Mouse (Mus musculus): ENCODE measurements around the gene Pced1a. TPM values are rescaled to one million over a fixed set of nuclear protein-coding genes. Genes with fewer than 3 reads are reported as not detected.

Gene Pced1a
- polyA plus RNA-seq, 1 experiment from 2014 or later: 13.4 TPM

DNA sequence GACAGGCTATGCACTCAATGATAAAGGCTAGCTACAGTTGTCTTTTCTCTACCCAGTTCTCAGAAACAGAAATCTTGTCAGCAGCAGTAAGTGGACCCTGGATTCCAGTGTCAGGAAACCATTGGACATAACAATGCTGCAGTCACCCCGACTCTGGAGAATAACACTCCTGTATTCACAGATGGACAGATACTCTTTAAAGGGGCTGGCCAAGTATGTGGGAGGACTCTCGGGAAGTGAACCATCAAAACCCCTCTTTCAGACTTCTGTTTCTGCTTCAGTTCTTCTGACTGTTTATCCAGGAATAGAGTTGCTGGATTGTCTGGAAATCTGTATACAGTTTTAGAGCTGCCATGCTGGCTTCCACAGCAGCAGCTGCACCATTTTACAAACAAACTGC, 5.3 kb upstream of the Pced1a start:
- WGBS: 71% methylated on average over 2 of the region's 2 CpGs

DNA sequence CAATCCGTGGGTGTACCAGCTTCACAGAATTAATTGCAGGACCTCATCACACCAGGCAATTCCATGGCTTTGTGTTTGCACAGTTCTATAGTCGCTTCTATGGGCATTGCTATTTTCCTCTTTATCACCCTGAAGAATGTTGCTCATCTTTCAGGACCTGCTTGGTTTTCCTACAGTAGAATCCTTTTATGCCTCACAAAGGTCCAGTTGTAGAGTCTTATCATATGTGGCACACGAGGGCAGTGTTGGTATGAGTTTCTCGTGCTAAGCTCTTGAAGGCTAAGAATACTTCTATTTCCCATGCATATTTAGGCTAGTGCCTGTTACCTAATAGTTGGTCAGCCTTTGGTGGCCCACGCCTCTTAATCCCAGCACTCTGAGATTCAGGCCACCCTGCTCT, 611 bp upstream of the Pced1a start:
- Histone ChIP-seq H3K4me2 (peak overlapping the region; percentile 77), H3K4me3 (peak overlapping the region; percentile 60), H3K4me1 (peaks cover 41% of the 10 kb centered on the region), H3K27ac (peak overlapping the region; percentile 95; the same call in 1 of the 2 replicates), H3K9me3 (no peaks in the 10 kb centered on the region), H3K9ac (peak overlapping the region; percentile 79), H3K36me3 (replicated peaks) (no peaks in the 10 kb centered on the region), H3K27me3 (replicated peaks) (no peaks in the 10 kb centered on the region)
- no peak for ATAC-seq (replicated peaks)
- 40% methylated on average over 5 of the region's 5 CpGs for WGBS

More for the DNA sequence above, 5.3 kb upstream of the Pced1a start:
- Histone ChIP-seq H3K27ac (no peak overlapping the region), H3K4me2 (no peak overlapping the region), H3K36me3 (replicated peaks) (no peaks in the 10 kb centered on the region), H3K9ac (no peak overlapping the region), H3K4me3 (no peak overlapping the region), H3K9me3 (no peaks in the 10 kb centered on the region), H3K27me3 (replicated peaks) (no peaks in the 10 kb centered on the region), H3K4me1 (peaks cover 14% of the 10 kb centered on the region)
- no peak for ATAC-seq (replicated peaks)

DNA sequence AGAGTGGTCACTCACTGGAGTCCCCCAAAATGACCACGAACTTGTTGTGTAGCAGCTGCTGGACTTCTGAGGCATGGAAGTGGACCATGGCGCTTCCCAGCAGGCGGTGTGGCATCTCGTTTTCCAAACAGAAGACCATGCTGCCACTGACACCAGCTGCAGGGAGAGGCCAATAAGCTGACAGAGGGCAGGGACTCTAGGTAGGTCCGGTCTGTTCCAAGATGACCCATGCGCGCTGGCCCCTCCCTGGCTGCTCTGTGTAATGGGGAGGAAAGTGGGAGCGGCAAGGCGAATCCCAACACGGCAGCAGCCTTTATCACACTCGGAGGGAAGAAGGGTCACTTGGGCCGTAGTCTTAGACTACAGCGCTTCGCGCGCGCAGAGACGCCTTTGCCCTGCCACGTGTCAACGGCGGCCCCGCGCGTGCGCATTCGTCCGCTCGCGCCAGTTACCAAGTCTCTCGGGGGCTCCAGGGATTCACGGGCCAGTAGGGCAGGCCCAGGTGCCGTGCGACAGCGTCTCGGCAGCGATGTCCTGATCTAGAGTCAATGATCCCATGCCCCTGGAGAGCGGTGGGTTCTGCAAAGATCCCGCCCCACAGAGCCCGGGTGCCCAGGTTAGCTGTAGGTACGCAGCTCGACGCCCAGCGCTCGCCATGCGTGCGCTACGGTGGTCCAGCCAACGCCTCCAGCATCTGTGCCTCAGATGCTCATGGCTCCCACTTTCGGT, 940 bp downstream of the Pced1a start:
- peak; percentile 84 for ATAC-seq (replicated peaks)
- Histone ChIP-seq H3K4me3 (peak overlapping the region; percentile 60), H3K4me1 (peaks cover 41% of the 10 kb centered on the region)

DNA sequence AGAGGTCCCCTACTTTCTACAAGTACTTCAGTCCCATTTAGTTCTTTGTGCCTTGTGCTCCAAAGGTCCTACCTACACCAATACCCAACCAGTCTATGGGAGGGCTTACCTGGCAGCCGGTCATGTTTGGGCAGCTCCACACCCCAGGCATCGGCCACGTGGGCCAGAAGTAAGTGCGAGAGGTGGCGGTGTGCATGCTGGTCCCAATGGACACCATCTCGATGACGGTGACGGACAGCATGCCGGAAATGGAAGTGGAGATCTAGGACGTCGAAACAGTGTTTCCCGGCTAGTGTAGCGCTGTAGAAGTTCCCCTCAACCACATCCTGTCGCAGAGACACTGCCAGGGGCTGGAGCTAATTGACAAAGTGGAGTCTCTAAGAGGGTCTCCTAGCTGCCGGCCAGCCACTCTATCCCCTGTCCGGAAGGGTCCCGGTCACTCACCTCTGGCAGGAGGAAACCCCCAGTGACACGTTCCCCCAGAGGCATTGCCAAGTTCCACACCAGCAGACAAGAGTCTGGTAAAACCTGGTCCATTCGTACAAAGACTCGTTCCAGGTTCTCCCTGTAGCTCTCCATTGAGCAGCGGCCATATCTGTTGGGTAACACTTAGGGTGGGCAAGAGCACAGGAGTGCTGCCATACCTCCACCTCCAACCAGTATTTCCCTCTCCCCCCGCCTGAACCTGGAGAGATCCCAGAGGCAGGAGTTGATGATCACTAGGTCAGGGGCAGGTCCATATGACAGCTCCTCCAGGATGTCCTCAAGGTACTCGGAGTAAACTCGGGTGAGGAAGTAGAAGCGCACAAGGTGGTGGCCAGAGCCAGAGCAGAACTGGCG, 2.5 kb downstream of the Pced1a start:
- Histone ChIP-seq H3K9me3 (no peaks in the 10 kb centered on the region), H3K27me3 (replicated peaks) (no peaks in the 10 kb centered on the region), H3K27ac (no peak overlapping the region), H3K4me2 (no peak overlapping the region), H3K36me3 (replicated peaks) (no peaks in the 10 kb centered on the region), H3K9ac (no peak overlapping the region), H3K4me3 (no peak overlapping the region), H3K4me1 (peaks cover 41% of the 10 kb centered on the region)
- ATAC-seq (replicated peaks): no peak
- 97% methylated on average over 26 of the region's 26 CpGs for WGBS

More for the DNA sequence above, 940 bp downstream of the Pced1a start:
- 14% methylated on average over 49 of the region's 49 CpGs for WGBS
- H3K9ac ChIP-seq: peak overlapping the region; percentile 79
- no peaks in the 10 kb centered on the region for H3K27me3 ChIP-seq (replicated peaks)
- H3K36me3 ChIP-seq (replicated peaks): no peaks in the 10 kb centered on the region
- peak overlapping the region; percentile 77 for H3K4me2 ChIP-seq
- H3K9me3 ChIP-seq: no peaks in the 10 kb centered on the region
- peak overlapping the region; percentile 95 for H3K27ac ChIP-seq

DNA sequence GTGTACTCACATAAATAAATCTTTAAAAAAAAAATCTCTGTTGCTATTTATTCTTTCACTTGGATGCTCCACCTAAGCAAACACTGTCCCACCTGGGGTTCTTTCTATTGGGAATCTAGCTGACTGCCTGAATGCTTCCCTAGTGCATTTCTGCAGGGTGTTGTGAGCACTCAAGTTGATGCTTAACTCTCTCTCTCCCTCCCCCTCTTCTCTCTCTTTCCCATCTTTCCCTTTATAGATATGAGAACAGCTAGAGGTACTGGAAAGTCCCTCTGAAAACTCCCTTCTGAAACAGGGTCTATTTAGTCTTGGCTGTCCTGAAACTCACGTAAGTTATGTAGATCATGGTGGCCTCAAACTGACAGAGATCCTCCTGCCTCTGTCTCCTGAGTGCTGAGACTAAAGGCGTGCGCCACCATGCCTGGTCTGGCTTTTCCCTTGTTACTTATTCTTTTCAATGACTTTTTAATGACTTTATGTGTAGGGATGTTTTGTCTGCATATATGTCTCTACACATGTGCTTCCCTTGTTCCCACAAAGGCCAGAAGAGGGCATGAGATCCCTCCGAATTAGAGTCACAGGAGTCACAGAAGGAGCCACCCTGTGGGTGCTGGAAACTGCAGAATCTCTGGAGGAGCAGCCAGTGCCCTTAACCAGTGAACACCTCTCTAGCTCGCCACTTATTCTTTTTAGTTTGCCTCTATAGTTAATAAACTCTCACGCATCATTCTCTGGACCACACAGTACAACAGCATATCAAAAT, 10.2 kb downstream of the Pced1a start:
- no peaks in the 10 kb centered on the region for H3K36me3 ChIP-seq (replicated peaks)
- no peaks in the 10 kb centered on the region for H3K27me3 ChIP-seq (replicated peaks)
- no peak for ATAC-seq (replicated peaks)
- no peak overlapping the region for H3K27ac ChIP-seq
- no peaks in the 10 kb centered on the region for H3K9me3 ChIP-seq
- H3K4me2 ChIP-seq: no peak overlapping the region
- no peak overlapping the region for H3K9ac ChIP-seq
- 72% methylated on average over 6 of the region's 6 CpGs for WGBS
- no peaks in the 10 kb centered on the region for H3K4me1 ChIP-seq
- H3K4me3 ChIP-seq: no peak overlapping the region

DNA sequence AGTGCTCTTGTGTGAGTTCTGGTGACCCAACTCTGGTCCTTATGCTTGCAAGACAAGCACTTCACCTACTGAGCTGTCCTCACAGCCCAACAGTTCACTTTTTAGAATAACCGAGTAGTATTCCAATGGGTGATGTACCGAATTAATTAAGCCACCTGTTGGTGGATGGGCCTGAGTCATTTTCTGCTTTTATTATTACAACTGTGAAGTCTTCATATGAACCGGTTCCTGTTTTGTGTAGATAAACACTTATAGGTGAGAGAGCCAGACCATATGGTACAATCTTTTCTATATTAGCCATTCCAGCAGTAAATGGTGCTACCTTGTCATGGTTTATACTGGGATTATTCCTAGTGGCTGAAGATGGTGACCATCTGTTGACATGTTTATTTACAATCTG, 11.7 kb downstream of the Pced1a start:
- no peak for ATAC-seq (replicated peaks)
- H3K4me3 ChIP-seq: no peak overlapping the region
- H3K4me1 ChIP-seq: no peaks in the 10 kb centered on the region
- WGBS: 77% methylated on average over 3 of the region's 3 CpGs
- H3K4me2 ChIP-seq: no peak overlapping the region
- no peak overlapping the region for H3K9ac ChIP-seq
- H3K36me3 ChIP-seq (replicated peaks): no peaks in the 10 kb centered on the region
- H3K9me3 ChIP-seq: no peaks in the 10 kb centered on the region
- no peaks in the 10 kb centered on the region for H3K27me3 ChIP-seq (replicated peaks)
- H3K27ac ChIP-seq: no peak overlapping the region

DNA sequence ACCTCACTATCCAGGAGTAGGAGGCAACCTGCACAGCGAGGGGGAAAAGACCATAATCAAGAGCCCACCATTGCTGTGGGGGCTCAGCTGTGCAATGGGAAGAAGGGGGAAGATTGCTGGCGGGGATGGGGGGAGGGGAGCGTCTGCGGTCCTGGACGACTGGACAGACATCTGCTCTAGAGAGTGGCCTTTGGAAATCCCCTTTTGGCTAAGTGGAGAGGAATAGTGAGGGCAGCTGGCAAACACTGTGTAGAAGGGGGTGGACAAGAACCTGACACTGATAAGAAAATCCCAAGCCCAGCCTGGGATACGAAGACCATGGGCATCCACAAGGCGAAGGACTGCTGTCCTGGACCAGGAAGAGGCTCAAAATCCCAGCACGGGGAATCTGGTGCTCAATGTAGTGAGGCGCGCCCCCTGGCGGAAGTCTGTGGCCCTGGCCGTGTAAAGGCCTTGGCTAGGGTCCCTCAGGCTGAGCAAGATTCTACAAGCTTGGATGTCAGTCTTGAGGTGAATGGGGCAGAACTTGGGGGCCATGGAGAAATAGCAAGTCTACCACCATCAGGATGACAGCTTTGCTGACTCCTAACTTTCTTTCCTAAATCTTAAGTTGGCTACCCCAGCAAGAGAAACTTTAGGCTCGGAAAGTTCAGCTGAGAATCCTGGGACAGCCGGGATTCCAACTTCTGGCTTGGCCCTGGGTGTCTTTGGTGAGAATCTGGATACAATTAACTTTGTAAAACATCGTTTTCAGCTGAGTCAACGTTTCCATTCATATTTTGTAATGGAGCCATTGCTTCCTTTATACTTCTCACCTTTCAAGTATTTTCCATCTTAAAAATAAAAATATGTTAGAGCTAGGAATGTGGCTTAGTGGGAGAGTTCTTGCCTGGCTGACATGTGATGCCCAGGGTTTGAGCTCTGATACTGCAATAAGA, 12.7 kb downstream of the Pced1a start:
- Histone ChIP-seq H3K9ac (no peak overlapping the region), H3K4me1 (no peaks in the 10 kb centered on the region), H3K9me3 (no peaks in the 10 kb centered on the region), H3K4me3 (no peak overlapping the region), H3K27ac (no peak overlapping the region), H3K36me3 (replicated peaks) (no peaks in the 10 kb centered on the region), H3K27me3 (replicated peaks) (no peaks in the 10 kb centered on the region), H3K4me2 (no peak overlapping the region)
- 36% methylated on average over 16 of the region's 16 CpGs for WGBS
- ATAC-seq (replicated peaks): peak; percentile 82

DNA sequence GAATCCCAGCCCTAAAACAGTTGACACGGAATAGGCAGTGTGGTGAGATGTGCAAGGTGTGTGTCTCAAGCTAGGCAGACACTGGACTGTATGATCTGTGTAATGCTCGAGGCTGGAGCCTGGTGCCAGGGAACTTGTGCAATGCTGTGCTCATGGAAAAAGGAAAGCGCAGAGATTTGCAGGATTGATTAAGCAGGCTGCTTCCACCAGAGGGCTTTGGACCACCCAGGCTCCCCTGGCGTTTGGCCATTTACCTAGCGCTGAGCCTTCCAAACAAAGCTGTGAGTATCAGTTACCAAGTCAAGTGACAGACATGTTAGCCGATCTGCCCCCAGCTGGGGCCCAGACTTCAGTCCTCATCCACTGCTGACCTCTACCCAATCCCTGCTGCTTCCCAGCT, 16.3 kb downstream of the Pced1a start:
- WGBS: 15% methylated on average over 6 of the region's 6 CpGs

DNA sequence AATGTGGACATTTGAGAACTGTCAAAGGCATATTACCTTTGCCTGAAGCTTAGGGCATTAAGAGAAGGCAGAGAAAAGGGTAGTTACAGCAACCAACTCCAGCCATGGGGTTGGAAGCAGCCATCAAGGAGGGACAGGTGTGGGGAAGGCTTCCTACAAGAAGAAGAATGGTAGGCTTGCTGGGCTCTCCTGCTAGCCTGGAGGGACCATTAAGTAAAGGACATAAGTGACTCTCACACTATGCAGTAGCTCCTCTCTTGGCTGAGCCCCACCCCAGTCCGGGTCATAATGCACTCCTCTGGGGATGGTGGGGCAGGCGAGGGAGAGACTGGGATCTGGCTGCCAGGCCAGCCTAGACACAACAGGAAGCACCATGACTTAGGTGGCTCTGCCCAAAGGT, 18.3 kb downstream of the Pced1a start, which contains the start of gene Tmem239:
Gene Tmem239 (plus strand): TSS at position 301 of the 400 bp plus-strand sequence.
- 96% methylated on average over 2 of the region's 2 CpGs for WGBS

More for the DNA sequence above, 16.3 kb downstream of the Pced1a start:
- Histone ChIP-seq H3K27me3 (replicated peaks) (no peaks in the 10 kb centered on the region), H3K4me2 (no peak overlapping the region), H3K36me3 (replicated peaks) (no peaks in the 10 kb centered on the region), H3K9ac (no peak overlapping the region), H3K9me3 (no peaks in the 10 kb centered on the region), H3K4me1 (no peaks in the 10 kb centered on the region), H3K4me3 (no peak overlapping the region), H3K27ac (no peak overlapping the region)
- ATAC-seq (replicated peaks): no peak

DNA sequence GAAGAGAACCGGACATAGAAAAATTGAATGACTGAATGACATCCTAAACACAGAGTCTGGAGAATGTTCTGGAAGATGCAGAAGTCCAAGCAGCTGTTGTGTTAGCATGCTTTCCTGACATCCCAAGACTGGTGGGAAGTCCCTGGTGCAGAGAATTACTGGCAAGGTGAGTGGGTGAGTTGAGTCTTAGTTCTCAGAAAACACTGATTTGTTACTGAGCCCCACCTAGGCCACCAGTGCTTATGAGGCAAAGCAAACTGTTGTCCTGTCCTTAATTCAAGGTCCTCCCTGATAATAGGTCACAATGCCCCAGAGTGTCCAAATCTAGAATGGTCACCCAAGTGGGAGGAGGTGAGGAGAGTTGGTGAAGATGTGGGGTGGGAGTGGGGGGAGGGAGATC, 19.6 kb downstream of the Pced1a start, which contains the start of the genes Gm28372 and 1700020A23Rik:
Gene Gm28372 (plus strand): TSS at position 301 of the 400 bp plus-strand sequence.
Gene 1700020A23Rik (plus strand): TSS at position 321 of the 400 bp plus-strand sequence.
- no peak within 1 kb of the TSS for H3K4me3 ChIP-seq
- no peaks in the 10 kb centered on the region for H3K9me3 ChIP-seq
- H3K36me3 ChIP-seq (replicated peaks): no peaks in the 10 kb centered on the region
- no peak for ATAC-seq (replicated peaks)
- WGBS: 92% methylated on average over 1 of the region's 1 CpGs
- no peak within 1 kb of the TSS for H3K9ac ChIP-seq
- H3K27ac ChIP-seq: no peak within 1 kb of the TSS
- H3K27me3 ChIP-seq (replicated peaks): no peaks in the 10 kb centered on the region
- H3K4me2 ChIP-seq: no peak within 1 kb of the TSS
- no peaks in the 10 kb centered on the region for H3K4me1 ChIP-seq

More for the DNA sequence above, 18.3 kb downstream of the Pced1a start, which contains the start of gene Tmem239:
- H3K4me1 ChIP-seq: no peaks in the 10 kb centered on the region
- H3K4me2 ChIP-seq: no peak within 1 kb of the TSS
- H3K9me3 ChIP-seq: no peaks in the 10 kb centered on the region
- no peak for ATAC-seq (replicated peaks)
- H3K4me3 ChIP-seq: no peak within 1 kb of the TSS
- no peaks in the 10 kb centered on the region for H3K36me3 ChIP-seq (replicated peaks)
- no peaks in the 10 kb centered on the region for H3K27me3 ChIP-seq (replicated peaks)
- H3K27ac ChIP-seq: no peak within 1 kb of the TSS
- no peak within 1 kb of the TSS for H3K9ac ChIP-seq

DNA sequence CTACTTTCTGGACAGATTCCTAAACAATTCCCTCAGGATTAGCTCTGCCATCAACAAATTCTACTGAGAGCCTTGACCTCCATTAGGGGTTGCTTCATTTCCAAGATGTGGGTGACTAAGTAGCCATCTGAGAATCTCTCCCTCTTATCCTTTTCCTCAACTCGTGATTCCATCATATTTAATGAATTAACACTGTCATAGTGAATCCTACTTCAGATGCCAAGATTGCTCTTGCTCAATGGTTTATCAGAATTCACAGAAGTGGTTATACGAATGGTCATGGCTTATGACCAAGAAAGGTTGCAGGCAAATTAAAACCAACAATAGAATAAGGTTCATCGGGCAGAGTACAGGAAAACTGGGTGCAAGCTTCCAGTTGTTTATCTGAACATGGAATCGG, 22.6 kb downstream of the Pced1a start:
- 86% methylated on average over 4 of the region's 4 CpGs for WGBS
- no peak overlapping the region for H3K27ac ChIP-seq
- no peak overlapping the region for H3K4me3 ChIP-seq
- H3K9me3 ChIP-seq: no peaks in the 10 kb centered on the region
- H3K36me3 ChIP-seq (replicated peaks): no peaks in the 10 kb centered on the region
- no peak for ATAC-seq (replicated peaks)
- H3K4me2 ChIP-seq: no peak overlapping the region
- peaks cover 13% of the 10 kb centered on the region for H3K4me1 ChIP-seq
- no peak overlapping the region for H3K9ac ChIP-seq
- H3K27me3 ChIP-seq (replicated peaks): peaks cover 7% of the 10 kb centered on the region; the same call in 1 of the 2 replicates

All from midbrain, embryonic 15.5 days (tissue).